Mouse (Mus musculus) heart, postnatal 0 days (tissue): ENCODE results near the gene Ufc1. TPM values are rescaled to one million over a fixed set of nuclear protein-coding genes. Genes with fewer than 3 reads are reported as not detected.
"Not testable (repeated sequence)": the region's sequence is repeated elsewhere in the genome, so short reads cannot be mapped to it uniquely, and the experiment has no call there.

ENCODE experiments used
- ATAC-seq: fragments of 200-750 bp; cut with Nextera tagmentation; 2 replicates; pipeline ENCODE4 v1.8.0; 2017; ENCODE audit warnings: low read depth, moderate number of reproducible peaks, moderate library complexity; ENCODE audit not compliant: insufficient read depth
- DNase-seq: peaks from one replicate; pipeline ENCODE4 v3.0.0-alpha.2; 2016; ENCODE audit warnings: low spot score
- H3K27ac ChIP-seq: fragments of 300-500 bp; sonication (generic); 2 replicates; pipeline ENCODE4 v1.5.1; 2014; ENCODE audit warnings: low read depth, mild to moderate bottlenecking
- H3K27me3 ChIP-seq: fragments of 300-500 bp; sonication (generic); 2 replicates; pipeline ENCODE4 v1.6.1; 2014; ENCODE audit warnings: low read length, mixed read lengths; ENCODE audit not compliant: control insufficient read depth, insufficient read depth
- H3K36me3 ChIP-seq: fragments of 300-500 bp; sonication (generic); replicated peaks from 2 replicates; pipeline ENCODE4 v1.6.1; 2014; ENCODE audit warnings: low read length, mixed read lengths; ENCODE audit not compliant: control insufficient read depth, insufficient read depth
- H3K4me1 ChIP-seq: fragments of 300-500 bp; sonication (generic); 2 replicates; pipeline ENCODE4 v1.6.1; 2014; ENCODE audit warnings: antibody characterized with exemption; ENCODE audit not compliant: control insufficient read depth, insufficient read depth
- H3K4me2 ChIP-seq: fragments of 300-500 bp; sonication (generic); 2 replicates; pipeline ENCODE4 v1.6.1; 2014; ENCODE audit warnings: low read depth, mild to moderate bottlenecking, low read length, moderate library complexity
- H3K4me3 ChIP-seq: fragments of 300-500 bp; sonication (generic); 2 replicates; pipeline ENCODE4 v1.5.1; 2014; ENCODE audit warnings: low read depth, low read length
- H3K9ac ChIP-seq: fragments of 300-500 bp; sonication (generic); replicated peaks from 2 replicates; pipeline ENCODE4 v1.6.1; 2014; ENCODE audit warnings: low read depth, low read length, mixed read lengths
- H3K9me3 ChIP-seq: fragments of 300-500 bp; sonication (generic); replicated peaks from 2 replicates; pipeline ENCODE4 v1.6.1; 2016; ENCODE audit warnings: low read length; ENCODE audit not compliant: control insufficient read depth
- CTCF ChIP-seq: IDR thresholded peaks from 2 replicates; pipeline ENCODE4 v1.5.1; 2016; ENCODE audit warnings: antibody characterized with exemption, control low read depth, low read depth
- EP300 ChIP-seq: IDR thresholded peaks from 2 replicates; pipeline ENCODE4 v1.6.1; 2016; ENCODE audit warnings: antibody characterized with exemption, low read depth
- WGBS: fragments of 180-500 bp; shearing (Covaris S2); extraction: QIAGEN DNeasy Blood & Tissue Kit; methylation state at CpG from one replicate; pipeline ENCODE4 v1.1.7; 2014; 5-methylcytosine and 5-hydroxymethylcytosine counted together
- polyA plus RNA-seq: library from polyadenylated mRNA; unstranded; fragments of >200 nt; fragmentation: Nextera tagmentation; extraction: Ambion mirVana; gene quantifications from 2 replicates; pipeline ENCODE4 v1.2.1, GENCODE M21; 2015
- total RNA-seq: library from RNA; depleted of rRNA; stranded (reverse); fragments of >200 nt; gene quantifications from 2 replicates; pipeline ENCODE4 v1.2.3, GENCODE M21; 2014; ENCODE audit warnings: low replicate concordance

Gene Ufc1
- total and polyA plus RNA-seq, 2 experiments from 2014 or later: 109 to 140 TPM

GRCm38 (mm10) chr1:171329433-171330215, 34.8 kb upstream of the Ufc1 start:
- peaks cover 4% of the 10 kb centered on the region; the same call in 1 of the 2 replicates for H3K36me3 ChIP-seq
- H3K9me3 ChIP-seq: no peaks in the 10 kb centered on the region
- ATAC-seq (peak; percentile 80), DNase-seq (peak; percentile 13)
- peaks cover 32% of the 10 kb centered on the region for H3K4me1 ChIP-seq
- H3K27me3 ChIP-seq: no peaks in the 10 kb centered on the region
- H3K4me3 ChIP-seq: peak overlapping the region; percentile 67
- no peak for TF ChIP-seq EP300
- no peak for TF ChIP-seq CTCF
- under 1% methylated on average over 57 of the region's 61 CpGs for WGBS
- H3K9ac ChIP-seq: peak overlapping the region; percentile 97
- peak overlapping the region; percentile 70 for H3K4me2 ChIP-seq
- H3K27ac ChIP-seq: peak overlapping the region; percentile 99

GRCm38 (mm10) chr1:171328839-171329432, 34.1 kb upstream of the Ufc1 start, which contains the start of gene Dedd:
Gene Dedd (plus strand): TSS chr1:171329145.
- DNase-seq: peak; percentile 98
- H3K9me3 ChIP-seq: no peaks in the 10 kb centered on the region
- ATAC-seq: peak; percentile 92
- H3K4me1 ChIP-seq: peaks cover 32% of the 10 kb centered on the region
- no peaks in the 10 kb centered on the region for H3K27me3 ChIP-seq
- peak within 1 kb of the TSS; percentile 99 for H3K27ac ChIP-seq
- under 1% methylated on average over 38 of the region's 48 CpGs for WGBS
- TF ChIP-seq EP300 (no peak), CTCF (0 out of 2 replicates have a peak, but pooled peaks have one; percentile 13)
- peak within 1 kb of the TSS; percentile 97 for H3K9ac ChIP-seq
- H3K36me3 ChIP-seq: peaks cover 4% of the 10 kb centered on the region; the same call in 1 of the 2 replicates
- H3K4me2 ChIP-seq: peak within 1 kb of the TSS; percentile 70
- peak within 1 kb of the TSS; percentile 67 for H3K4me3 ChIP-seq

GRCm38 (mm10) chr1:171328244-171328643, 33.4 kb upstream of the Ufc1 start:
- no peak for DNase-seq
- Histone ChIP-seq H3K4me1 (peaks cover 31% of the 10 kb centered on the region), H3K9ac (peak overlapping the region; percentile 97), H3K27ac (peak overlapping the region; percentile 99), H3K9me3 (no peaks in the 10 kb centered on the region), H3K36me3 (peaks cover 4% of the 10 kb centered on the region; the same call in 1 of the 2 replicates), H3K27me3 (no peaks in the 10 kb centered on the region), H3K4me3 (peak overlapping the region; percentile 67), H3K4me2 (peak overlapping the region; percentile 70)
- 14% methylated on average over 9 of the region's 9 CpGs for WGBS
- TF ChIP-seq EP300 (no peak), CTCF (no peak)
- ATAC-seq: no peak

GRCm38 (mm10) chr1:171326588-171326987, 31.8 kb upstream of the Ufc1 start:
- not testable (repeated sequence) for DNase-seq, H3K4me3 ChIP-seq, ATAC-seq, H3K27ac ChIP-seq, H3K9ac ChIP-seq, H3K27me3 ChIP-seq, H3K36me3 ChIP-seq, H3K4me2 ChIP-seq, H3K9me3 ChIP-seq
- peaks cover 23% of the 10 kb centered on the region for H3K4me1 ChIP-seq
- WGBS: 85% methylated on average over 4 of the region's 4 CpGs

GRCm38 (mm10) chr1:171325571-171325970, 30.7 kb upstream of the Ufc1 start:
- DNase-seq: no peak
- WGBS: 65% methylated on average over 2 of the region's 2 CpGs
- Histone ChIP-seq H3K27ac (no peak overlapping the region), H3K9me3 (no peaks in the 10 kb centered on the region), H3K27me3 (no peaks in the 10 kb centered on the region), H3K4me2 (no peak overlapping the region), H3K36me3 (0 out of 2 replicates have a peak, but pooled peaks cover 4% of the 10 kb centered on the region), H3K4me1 (peaks cover 17% of the 10 kb centered on the region), H3K9ac (no peak overlapping the region), H3K4me3 (no peak overlapping the region)
- TF ChIP-seq EP300 (no peak), CTCF (no peak)
- no peak for ATAC-seq
